Mouse (Mus musculus): ENCODE results near the gene Ifih1. TPM values are rescaled to one million over a fixed set of nuclear protein-coding genes. Genes with fewer than 3 reads are reported as not detected.

The Ifih1 gene
- polyA plus RNA-seq, 1 experiment from 2014 or later, result 1.9 TPM

GRCm38 (mm10) chr2:62646671-62647289 is 725 bp upstream of the Ifih1 start:
- Histone ChIP-seq H3K4me1 (replicated peaks; ENCODE audit: control insufficient read depth, insufficient read depth, low read length) (0 out of 2 replicates have a peak, but pooled peaks cover 3% of the 10 kb centered on the region), H3K36me3 (ENCODE audit: control insufficient read depth, insufficient read depth, low read length) (no peaks in the 10 kb centered on the region), H3K9ac (ENCODE audit: low read depth, low read length) (peak overlapping the region; percentile 49; the same call in 1 of the 2 replicates), H3K27me3 (ENCODE audit: control insufficient read depth, insufficient read depth, low read length) (no peaks in the 10 kb centered on the region), H3K9me3 (ENCODE audit: control insufficient read depth, low read length) (no peaks in the 10 kb centered on the region), H3K4me3 (ENCODE audit: low read depth, low read length) (peak overlapping the region; percentile 44), H3K4me2 (replicated peaks; ENCODE audit: low read depth, low read length) (peak overlapping the region; percentile 74), H3K27ac (ENCODE audit: low read depth, low read length) (no peak overlapping the region)
- 8% methylated on average over 6 of the region's 6 CpGs for WGBS
- peak; percentile 52; the same call in 1 of the 2 replicates for ATAC-seq (ENCODE audit: low FRiP score)
- DNase-seq (ENCODE audit: low spot score), result peak; percentile 44

- 35% methylated on average over 12 of the region's 12 CpGs for WGBS
- Histone ChIP-seq H3K4me3 (ENCODE audit: low read depth, low read length) (peak overlapping the region; percentile 44), H3K9me3 (ENCODE audit: control insufficient read depth, low read length) (no peaks in the 10 kb centered on the region), H3K4me2 (replicated peaks; ENCODE audit: low read depth, low read length) (peak overlapping the region; percentile 74), H3K27me3 (ENCODE audit: control insufficient read depth, insufficient read depth, low read length) (no peaks in the 10 kb centered on the region), H3K4me1 (replicated peaks; ENCODE audit: control insufficient read depth, insufficient read depth, low read length) (0 out of 2 replicates have a peak, but pooled peaks cover 3% of the 10 kb centered on the region), H3K27ac (ENCODE audit: low read depth, low read length) (no peak overlapping the region), H3K36me3 (ENCODE audit: control insufficient read depth, insufficient read depth, low read length) (no peaks in the 10 kb centered on the region), H3K9ac (ENCODE audit: low read depth, low read length) (no peak overlapping the region)
- DNase-seq (ENCODE audit: low spot score) (peak; percentile 36), ATAC-seq (ENCODE audit: low FRiP score) (peak; percentile 17; the same call in 1 of the 2 replicates)
These were observed 580 bp downstream of the Ifih1 start for GRCm38 (mm10) chr2:62645475-62645874.

- Histone ChIP-seq H3K9me3 (ENCODE audit: control insufficient read depth, low read length) (no peaks in the 10 kb centered on the region), H3K27me3 (ENCODE audit: control insufficient read depth, insufficient read depth, low read length) (no peaks in the 10 kb centered on the region), H3K9ac (ENCODE audit: low read depth, low read length) (no peak overlapping the region), H3K4me2 (replicated peaks; ENCODE audit: low read depth, low read length) (no peak overlapping the region), H3K27ac (ENCODE audit: low read depth, low read length) (no peak overlapping the region), H3K36me3 (ENCODE audit: control insufficient read depth, insufficient read depth, low read length) (no peaks in the 10 kb centered on the region), H3K4me1 (replicated peaks; ENCODE audit: control insufficient read depth, insufficient read depth, low read length) (0 out of 2 replicates have a peak, but pooled peaks cover 3% of the 10 kb centered on the region), H3K4me3 (ENCODE audit: low read depth, low read length) (no peak overlapping the region)
- DNase-seq (ENCODE audit: low spot score) (no peak), ATAC-seq (ENCODE audit: low FRiP score) (no peak)
- 89% methylated on average over 5 of the region's 5 CpGs for WGBS
These were observed 1.2 kb downstream of the Ifih1 start for GRCm38 (mm10) chr2:62644891-62645290.

- Histone ChIP-seq H3K4me1 (replicated peaks; ENCODE audit: control insufficient read depth, insufficient read depth, low read length) (0 out of 2 replicates have a peak, but pooled peaks cover 3% of the 10 kb centered on the region), H3K9me3 (ENCODE audit: control insufficient read depth, low read length) (no peaks in the 10 kb centered on the region), H3K4me3 (ENCODE audit: low read depth, low read length) (no peak overlapping the region), H3K4me2 (replicated peaks; ENCODE audit: low read depth, low read length) (no peak overlapping the region), H3K9ac (ENCODE audit: low read depth, low read length) (no peak overlapping the region), H3K27me3 (ENCODE audit: control insufficient read depth, insufficient read depth, low read length) (no peaks in the 10 kb centered on the region), H3K27ac (ENCODE audit: low read depth, low read length) (no peak overlapping the region), H3K36me3 (ENCODE audit: control insufficient read depth, insufficient read depth, low read length) (no peaks in the 10 kb centered on the region)
- DNase-seq (ENCODE audit: low spot score) (peak; percentile 61), ATAC-seq (ENCODE audit: low FRiP score) (no peak)
- WGBS, result 50% methylated on average over 21 of the region's 21 CpGs
These were observed 2.4 kb downstream of the Ifih1 start for GRCm38 (mm10) chr2:62643405-62644305.

GRCm38 (mm10) chr2:62639869-62640268 is 6.2 kb downstream of the Ifih1 start:
- WGBS, result 91% methylated on average over 2 of the region's 2 CpGs
- no peaks in the 10 kb centered on the region for H3K9me3 ChIP-seq (ENCODE audit: control insufficient read depth, low read length)
- no peak for ATAC-seq (ENCODE audit: low FRiP score)
- no peak for DNase-seq (ENCODE audit: low spot score)
- no peaks in the 10 kb centered on the region for H3K27me3 ChIP-seq (ENCODE audit: control insufficient read depth, insufficient read depth, low read length)
- no peak overlapping the region for H3K9ac ChIP-seq (ENCODE audit: low read depth, low read length)
- H3K27ac ChIP-seq (ENCODE audit: low read depth, low read length), result no peak overlapping the region
- no peaks in the 10 kb centered on the region for H3K4me1 ChIP-seq (replicated peaks; ENCODE audit: control insufficient read depth, insufficient read depth, low read length)
- H3K4me2 ChIP-seq (replicated peaks; ENCODE audit: low read depth, low read length), result no peak overlapping the region
- H3K4me3 ChIP-seq (ENCODE audit: low read depth, low read length), result no peak overlapping the region
- no peaks in the 10 kb centered on the region for H3K36me3 ChIP-seq (ENCODE audit: control insufficient read depth, insufficient read depth, low read length)

- ATAC-seq (ENCODE audit: low FRiP score), result peak; percentile 76
- DNase-seq (ENCODE audit: low spot score), result peak; percentile 68
- Histone ChIP-seq H3K36me3 (ENCODE audit: control insufficient read depth, insufficient read depth, low read length) (no peaks in the 10 kb centered on the region), H3K9me3 (ENCODE audit: control insufficient read depth, low read length) (no peaks in the 10 kb centered on the region), H3K9ac (ENCODE audit: low read depth, low read length) (no peak overlapping the region), H3K4me3 (ENCODE audit: low read depth, low read length) (no peak overlapping the region), H3K4me2 (replicated peaks; ENCODE audit: low read depth, low read length) (no peak overlapping the region), H3K27ac (ENCODE audit: low read depth, low read length) (no peak overlapping the region), H3K27me3 (ENCODE audit: control insufficient read depth, insufficient read depth, low read length) (no peaks in the 10 kb centered on the region), H3K4me1 (replicated peaks; ENCODE audit: control insufficient read depth, insufficient read depth, low read length) (no peaks in the 10 kb centered on the region)
- WGBS, result 23% methylated on average over 6 of the region's 6 CpGs
These were observed 15.6 kb downstream of the Ifih1 start for GRCm38 (mm10) chr2:62630446-62630845.

- Histone ChIP-seq H3K4me2 (replicated peaks; ENCODE audit: low read depth, low read length) (no peak overlapping the region), H3K4me3 (ENCODE audit: low read depth, low read length) (no peak overlapping the region), H3K27ac (ENCODE audit: low read depth, low read length) (no peak overlapping the region), H3K9ac (ENCODE audit: low read depth, low read length) (no peak overlapping the region), H3K27me3 (ENCODE audit: control insufficient read depth, insufficient read depth, low read length) (no peaks in the 10 kb centered on the region), H3K4me1 (replicated peaks; ENCODE audit: control insufficient read depth, insufficient read depth, low read length) (no peaks in the 10 kb centered on the region), H3K9me3 (ENCODE audit: control insufficient read depth, low read length) (no peaks in the 10 kb centered on the region), H3K36me3 (ENCODE audit: control insufficient read depth, insufficient read depth, low read length) (no peaks in the 10 kb centered on the region)
- ATAC-seq (ENCODE audit: low FRiP score) (no peak), DNase-seq (ENCODE audit: low spot score) (no peak)
- WGBS, result 90% methylated on average over 5 of the region's 5 CpGs
These were observed 17.7 kb downstream of the Ifih1 start for GRCm38 (mm10) chr2:62628356-62628755.

- ATAC-seq (ENCODE audit: low FRiP score) (no peak), DNase-seq (ENCODE audit: low spot score) (peak; percentile 46)
- no peaks in the 10 kb centered on the region for H3K27me3 ChIP-seq (ENCODE audit: control insufficient read depth, insufficient read depth, low read length)
- H3K9me3 ChIP-seq (ENCODE audit: control insufficient read depth, low read length), result no peaks in the 10 kb centered on the region
- H3K4me1 ChIP-seq (replicated peaks; ENCODE audit: control insufficient read depth, insufficient read depth, low read length), result no peaks in the 10 kb centered on the region
- H3K4me2 ChIP-seq (replicated peaks; ENCODE audit: low read depth, low read length), result no peak overlapping the region
- H3K4me3 ChIP-seq (ENCODE audit: low read depth, low read length), result no peak overlapping the region
- no peak overlapping the region for H3K9ac ChIP-seq (ENCODE audit: low read depth, low read length)
- H3K27ac ChIP-seq (ENCODE audit: low read depth, low read length), result no peak overlapping the region
- 13% methylated on average over 5 of the region's 5 CpGs for whole genome bisulfite sequencing
- H3K36me3 ChIP-seq (ENCODE audit: control insufficient read depth, insufficient read depth, low read length), result no peaks in the 10 kb centered on the region
These were observed 18.3 kb downstream of the Ifih1 start for GRCm38 (mm10) chr2:62627728-62628127.
